Mouse (Mus musculus): ENCODE data around the gene Gm4353.

DNA sequence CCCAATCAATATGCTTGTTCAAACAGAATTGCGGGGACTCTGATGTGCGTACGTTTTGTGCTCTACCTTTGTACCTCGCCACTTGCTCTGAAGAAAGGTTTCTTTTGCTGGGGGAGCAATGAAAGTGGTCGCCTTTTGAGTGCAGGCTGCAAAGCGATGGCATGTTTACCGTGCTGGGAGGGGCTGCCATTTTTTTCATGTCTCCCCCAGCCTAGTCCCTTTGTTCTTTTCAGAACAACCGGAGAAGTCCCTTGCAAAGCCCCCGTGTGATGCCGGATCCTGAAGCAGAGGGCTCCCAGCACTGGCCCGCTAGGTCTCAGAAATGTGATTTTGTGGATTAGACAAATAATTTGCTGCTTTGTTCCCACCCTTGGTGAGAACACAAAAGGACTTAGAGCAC is 36.8 kb upstream of the Gm4353 start:
- TF ChIP-seq TCF12 (IDR thresholded peaks at IDR 0.05; ENCODE audit: low read depth, low read length): no peak
- TF ChIP-seq CTCF (conservative IDR thresholded peaks at IDR 0.05 in 1 of 2, IDR thresholded peaks at IDR 0.05 in 1 of 2; ENCODE audit: low read depth in 2 of 2, low read length in 2 of 2): no peak
- no peak for TF ChIP-seq MAX (IDR thresholded peaks at IDR 0.05; ENCODE audit: low read length)
- no peak for TF ChIP-seq RAD21 (IDR thresholded peaks at IDR 0.05; ENCODE audit: low read depth, low read length)

All from CH12.LX (cell line).